Mouse (Mus musculus): Measurements from ENCODE around the gene Ikbke.

DNA sequence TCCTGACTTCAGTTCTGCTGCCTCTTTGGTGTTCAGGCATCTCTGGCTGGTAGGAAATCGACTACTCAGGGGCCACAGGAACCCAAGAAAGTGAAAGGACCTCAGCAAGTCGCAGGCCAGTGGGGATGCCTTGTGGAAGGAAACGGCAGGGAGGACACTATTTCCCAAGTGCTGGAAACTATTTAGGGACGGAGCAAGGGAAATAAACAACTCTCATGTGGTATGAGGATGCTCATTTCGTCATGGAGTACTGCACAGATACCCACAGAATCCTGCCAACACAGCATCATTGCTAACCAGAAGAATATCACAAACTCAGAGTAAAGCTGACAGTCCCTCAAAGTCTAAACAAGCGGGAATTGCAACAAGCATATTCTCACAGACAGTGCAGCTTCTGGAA is 36.5 kb downstream of the Ikbke start:
- no peak for TF ChIP-seq CHD2 (IDR thresholded peaks at IDR 0.05; ENCODE audit: low read depth, low read length)
- TF ChIP-seq HCFC1 (IDR thresholded peaks at IDR 0.05; ENCODE audit: borderline replicate concordance, insufficient read depth, low read length) = no peak
- TF ChIP-seq MAFK (IDR thresholded peaks at IDR 0.05; ENCODE audit: insufficient read depth, low read depth, low read length) = no peak
- no peak for TF ChIP-seq ZC3H11A (IDR thresholded peaks at IDR 0.05; ENCODE audit: borderline replicate concordance, low read depth, low read length)
- no peak for TF ChIP-seq ZNF384 (IDR thresholded peaks at IDR 0.05; ENCODE audit: low read depth, low read length)
